Mouse (Mus musculus): ENCODE data around the gene Cdk6. TPM values are rescaled to one million over a fixed set of nuclear protein-coding genes. Genes with fewer than 3 reads are reported as not detected.
"Not testable (repeated sequence)": the region's sequence is repeated elsewhere in the genome, so short reads cannot be mapped to it uniquely, and the experiment has no call there.

Gene Cdk6
- total and polyA plus RNA-seq, 2 experiments from 2014 or later, result 12.2 to 16.5 TPM

DNA sequence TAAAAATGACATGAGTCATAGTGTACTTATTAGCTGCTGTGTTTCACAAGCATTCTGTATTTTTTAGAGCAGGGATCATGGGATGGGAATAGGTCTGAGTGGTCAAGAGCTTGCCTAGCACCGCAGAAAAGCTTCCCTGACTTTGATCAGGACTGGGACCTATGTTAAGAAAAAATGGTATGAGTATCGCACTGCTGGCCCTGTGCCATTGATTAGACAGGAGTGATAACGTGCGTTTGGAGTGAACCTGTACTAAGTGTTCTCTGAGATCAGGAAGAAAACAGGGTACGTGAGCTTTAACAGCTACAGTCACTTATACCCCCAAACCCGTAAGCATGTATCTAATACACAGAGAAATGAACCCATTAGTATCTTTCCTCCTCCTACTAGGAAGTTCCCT is 54.9 kb downstream of the Cdk6 start:
- DNase-seq (ENCODE audit: low spot score) (no peak), ATAC-seq (no peak)
- WGBS, result 80% methylated on average over 6 of the region's 6 CpGs
- Histone ChIP-seq H3K9me3 (ENCODE audit: low read length) (no peaks in the 10 kb centered on the region), H3K27ac (peak overlapping the region; percentile 63; the same call in 1 of the 2 replicates), H3K27me3 (ENCODE audit: insufficient read depth, low read length) (no peaks in the 10 kb centered on the region), H3K4me2 (ENCODE audit: low read depth, low read length) (no peak overlapping the region), H3K9ac (replicated peaks; ENCODE audit: low read length) (no peak overlapping the region), H3K4me3 (ENCODE audit: low read length) (no peak overlapping the region), H3K36me3 (ENCODE audit: insufficient read depth, low read length) (no peaks in the 10 kb centered on the region), H3K4me1 (ENCODE audit: insufficient read depth, low read length) (0 out of 2 replicates have a peak, but pooled peaks cover 2% of the 10 kb centered on the region)
- no peak for TF ChIP-seq CTCF (IDR thresholded peaks at IDR 0.05; ENCODE audit: low read depth)

DNA sequence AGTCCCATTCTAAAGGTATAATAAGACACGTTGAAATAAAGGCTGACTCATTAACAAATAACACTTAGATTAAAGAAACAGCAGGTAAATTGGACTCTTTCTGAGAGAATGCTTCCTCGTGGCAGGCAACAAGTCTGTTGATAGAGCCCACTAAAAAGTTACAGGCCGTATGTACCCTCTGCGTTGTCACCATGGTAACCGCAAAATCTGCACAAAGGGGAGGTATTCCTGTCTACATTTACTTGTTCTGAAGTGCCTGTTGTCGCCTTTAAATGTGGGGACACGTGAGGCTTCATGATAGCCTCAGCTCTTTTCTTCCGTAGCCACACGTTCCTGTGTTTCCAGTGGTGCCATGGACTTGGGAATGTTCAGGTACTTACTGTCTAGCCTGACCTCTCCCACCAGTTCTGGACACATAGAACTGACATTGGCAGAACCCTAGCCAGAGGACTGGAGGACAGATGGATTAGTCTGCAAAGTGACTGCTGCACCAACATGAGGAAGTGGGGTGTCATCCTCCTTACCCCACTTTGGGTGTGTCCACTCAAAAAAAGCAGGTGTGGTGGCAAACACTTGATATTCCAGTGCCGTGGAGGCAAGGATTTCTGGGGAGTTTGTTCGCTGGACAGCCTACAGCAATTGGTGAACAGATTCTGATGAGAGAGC is 55.8 kb downstream of the Cdk6 start:
- no peak for TF ChIP-seq CTCF (IDR thresholded peaks at IDR 0.05; ENCODE audit: low read depth)
- H3K9me3 ChIP-seq (ENCODE audit: low read length), result no peaks in the 10 kb centered on the region
- DNase-seq (ENCODE audit: low spot score) (no peak), ATAC-seq (no peak)
- no peak overlapping the region for H3K4me2 ChIP-seq (ENCODE audit: low read depth, low read length)
- no peak overlapping the region for H3K27ac ChIP-seq
- H3K36me3 ChIP-seq (ENCODE audit: insufficient read depth, low read length), result no peaks in the 10 kb centered on the region
- H3K4me1 ChIP-seq (ENCODE audit: insufficient read depth, low read length), result 0 out of 2 replicates have a peak, but pooled peaks cover 2% of the 10 kb centered on the region
- 72% methylated on average over 11 of the region's 11 CpGs for WGBS
- H3K4me3 ChIP-seq (ENCODE audit: low read length), result no peak overlapping the region
- H3K9ac ChIP-seq (replicated peaks; ENCODE audit: low read length), result no peak overlapping the region
- no peaks in the 10 kb centered on the region for H3K27me3 ChIP-seq (ENCODE audit: insufficient read depth, low read length)

GRCm38 (mm10) chr5:3399784-3400494 is 58.7 kb downstream of the Cdk6 start:
- Histone ChIP-seq H3K36me3 (ENCODE audit: insufficient read depth, low read length) (no peaks in the 10 kb centered on the region), H3K4me3 (ENCODE audit: low read length) (no peak overlapping the region), H3K9ac (replicated peaks; ENCODE audit: low read length) (no peak overlapping the region), H3K9me3 (ENCODE audit: low read length) (no peaks in the 10 kb centered on the region), H3K4me1 (ENCODE audit: insufficient read depth, low read length) (no peaks in the 10 kb centered on the region), H3K27ac (no peak overlapping the region), H3K4me2 (ENCODE audit: low read depth, low read length) (no peak overlapping the region), H3K27me3 (ENCODE audit: insufficient read depth, low read length) (no peaks in the 10 kb centered on the region)
- ATAC-seq (no peak), DNase-seq (ENCODE audit: low spot score) (peak; percentile 16)
- no peak for TF ChIP-seq CTCF (IDR thresholded peaks at IDR 0.05; ENCODE audit: low read depth)
- 35% methylated on average over 7 of the region's 7 CpGs for WGBS

GRCm38 (mm10) chr5:3405102-3405501 is 63.8 kb downstream of the Cdk6 start:
- Histone ChIP-seq H3K4me2 (ENCODE audit: low read depth, low read length) (no peak overlapping the region), H3K4me1 (ENCODE audit: insufficient read depth, low read length) (no peaks in the 10 kb centered on the region), H3K9me3 (ENCODE audit: low read length) (no peaks in the 10 kb centered on the region), H3K9ac (replicated peaks; ENCODE audit: low read length) (no peak overlapping the region), H3K36me3 (ENCODE audit: insufficient read depth, low read length) (no peaks in the 10 kb centered on the region), H3K4me3 (ENCODE audit: low read length) (no peak overlapping the region), H3K27me3 (ENCODE audit: insufficient read depth, low read length) (no peaks in the 10 kb centered on the region), H3K27ac (peak overlapping the region; percentile 54; the same call in 1 of the 2 replicates)
- WGBS, result 19% methylated on average over 6 of the region's 6 CpGs
- ATAC-seq, result peak; percentile 71
- peak; percentile 83 for DNase-seq (ENCODE audit: low spot score)
- TF ChIP-seq CTCF (IDR thresholded peaks at IDR 0.05; ENCODE audit: low read depth), result no peak

- no peak for DNase-seq (ENCODE audit: low spot score)
- whole genome bisulfite sequencing, result 43% methylated on average over 6 of the region's 6 CpGs
- H3K9me3 ChIP-seq (ENCODE audit: low read length), result no peaks in the 10 kb centered on the region
- 0 out of 2 replicates have a peak, but pooled peaks have one; percentile 2 for TF ChIP-seq CTCF (IDR thresholded peaks at IDR 0.05; ENCODE audit: low read depth)
- H3K4me3 ChIP-seq (ENCODE audit: low read length), result no peak overlapping the region
- no peaks in the 10 kb centered on the region for H3K27me3 ChIP-seq (ENCODE audit: insufficient read depth, low read length)
- no peaks in the 10 kb centered on the region for H3K36me3 ChIP-seq (ENCODE audit: insufficient read depth, low read length)
- H3K9ac ChIP-seq (replicated peaks; ENCODE audit: low read length), result no peak overlapping the region
- no peak for ATAC-seq
- no peak overlapping the region; the same call in 1 of the 2 replicates for H3K27ac ChIP-seq
- no peaks in the 10 kb centered on the region for H3K4me1 ChIP-seq (ENCODE audit: insufficient read depth, low read length)
- H3K4me2 ChIP-seq (ENCODE audit: low read depth, low read length), result no peak overlapping the region
These were observed 64.2 kb downstream of the Cdk6 start for GRCm38 (mm10) chr5:3405503-3405902.

DNA sequence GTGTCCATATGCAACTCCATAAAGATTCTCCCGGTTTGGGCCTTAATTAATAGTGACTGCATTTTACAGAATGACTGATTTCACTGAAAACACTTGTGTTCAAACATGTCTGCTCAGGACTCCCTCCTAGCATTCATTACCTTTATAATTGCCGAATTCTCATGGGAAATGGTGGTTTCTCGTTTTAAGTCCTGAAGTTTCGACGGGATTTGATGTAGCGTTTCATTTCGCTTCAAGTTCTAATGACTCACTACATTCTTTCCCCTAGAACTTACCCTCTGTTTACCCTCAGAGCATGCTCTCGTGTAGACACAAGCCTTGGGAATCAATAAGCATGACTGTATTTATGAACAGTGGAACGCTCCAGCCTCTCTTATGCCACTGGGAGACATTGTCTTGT is 66.6 kb downstream of the Cdk6 start:
- no peak for DNase-seq (ENCODE audit: low spot score)
- TF ChIP-seq CTCF (IDR thresholded peaks at IDR 0.05; ENCODE audit: low read depth), result no peak
- H3K9ac ChIP-seq (replicated peaks; ENCODE audit: low read length), result no peak overlapping the region

DNA sequence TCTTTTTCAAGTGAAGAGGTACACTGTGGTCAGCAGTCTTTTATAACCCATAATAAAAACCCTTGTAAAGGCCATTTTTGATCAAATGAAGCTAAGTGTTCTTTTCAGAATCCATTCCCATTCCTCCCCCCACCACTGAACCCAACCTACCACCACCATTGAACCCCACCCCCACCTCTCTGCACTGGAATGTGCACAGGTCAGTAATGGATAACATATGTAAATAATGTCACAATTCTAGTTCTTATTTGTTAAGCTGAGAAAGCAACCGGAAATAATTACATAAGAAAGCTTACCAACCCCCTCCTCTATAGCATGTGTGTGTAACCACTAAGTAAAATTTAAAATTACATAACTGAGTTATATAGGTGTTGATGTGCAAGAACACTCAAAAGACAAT is 76.9 kb downstream of the Cdk6 start:
- H3K9ac ChIP-seq (replicated peaks; ENCODE audit: low read length); ATAC-seq; DNase-seq (ENCODE audit: low spot score); H3K9me3 ChIP-seq (ENCODE audit: low read length); H3K4me3 ChIP-seq (ENCODE audit: low read length); H3K27me3 ChIP-seq (ENCODE audit: insufficient read depth, low read length); H3K36me3 ChIP-seq (ENCODE audit: insufficient read depth, low read length); H3K4me2 ChIP-seq (ENCODE audit: low read depth, low read length); H3K4me1 ChIP-seq (ENCODE audit: insufficient read depth, low read length); H3K27ac ChIP-seq: not testable (repeated sequence)
- WGBS, result 96% methylated on average over 1 of the region's 1 CpGs

More for the DNA sequence above, 66.6 kb downstream of the Cdk6 start:
- ATAC-seq, result no peak
- Histone ChIP-seq H3K4me3 (ENCODE audit: low read length) (no peak overlapping the region), H3K36me3 (ENCODE audit: insufficient read depth, low read length) (no peaks in the 10 kb centered on the region), H3K9me3 (ENCODE audit: low read length) (no peaks in the 10 kb centered on the region), H3K4me1 (ENCODE audit: insufficient read depth, low read length) (no peaks in the 10 kb centered on the region), H3K27ac (no peak overlapping the region), H3K27me3 (ENCODE audit: insufficient read depth, low read length) (no peaks in the 10 kb centered on the region), H3K4me2 (ENCODE audit: low read depth, low read length) (no peak overlapping the region)
- WGBS, result 81% methylated on average over 9 of the region's 9 CpGs

Measured in hindbrain, postnatal 0 days (tissue).